Mouse (Mus musculus) embryonic facial prominence, embryonic 13.5 days (tissue): ENCODE data around the gene Brd3. TPM values are rescaled to one million over a fixed set of nuclear protein-coding genes. Genes with fewer than 3 reads are reported as not detected.
A peak's percentile ranks its signal among the peaks of the same experiment; 100 is the strongest.
"Not testable (repeated sequence)": the region's sequence is repeated elsewhere in the genome, so short reads cannot be mapped to it uniquely, and the experiment has no call there.

ENCODE experiments used
- ATAC-seq: fragments of 200-750 bp; cut with Nextera tagmentation; 2 replicates; pipeline ENCODE4 v1.8.0; 2017; ENCODE audit warnings: low read depth; ENCODE audit not compliant: insufficient number of reproducible peaks, insufficient read depth, low FRiP score, low TSS enrichment
- H3K27ac ChIP-seq: fragments of 300-500 bp; sonication (generic); 2 replicates; pipeline ENCODE4 v1.5.1; 2015; ENCODE audit warnings: moderate library complexity, mild to moderate bottlenecking, inconsistent platforms
- H3K27me3 ChIP-seq: fragments of 300-500 bp; sonication (generic); 2 replicates; pipeline ENCODE4 v1.6.1; 2015; ENCODE audit warnings: mild to moderate bottlenecking, inconsistent platforms
- H3K36me3 ChIP-seq: fragments of 300-500 bp; sonication (generic); 2 replicates; pipeline ENCODE4 v1.6.1; 2015; ENCODE audit warnings: mild to moderate bottlenecking, inconsistent platforms
- H3K4me1 ChIP-seq: fragments of 300-500 bp; sonication (generic); 2 replicates; pipeline ENCODE4 v1.6.1; 2015; ENCODE audit warnings: inconsistent platforms
- H3K4me2 ChIP-seq: fragments of 300-500 bp; sonication (generic); 2 replicates; pipeline ENCODE4 v1.6.1; 2015; ENCODE audit warnings: moderate library complexity, mild to moderate bottlenecking, inconsistent platforms
- H3K4me3 ChIP-seq: fragments of 300-500 bp; sonication (generic); 2 replicates; pipeline ENCODE4 v1.5.1; 2015; ENCODE audit warnings: mild to moderate bottlenecking, inconsistent platforms
- H3K9ac ChIP-seq: fragments of 300-500 bp; sonication (generic); 2 replicates; pipeline ENCODE4 v1.6.1; 2015; ENCODE audit warnings: mild to moderate bottlenecking, inconsistent platforms
- H3K9me3 ChIP-seq: fragments of 300-500 bp; sonication (generic); 2 replicates; pipeline ENCODE4 v1.6.1; 2016; ENCODE audit warnings: inconsistent platforms
- WGBS: fragments of 180-500 bp; shearing (Covaris S2); methylation state at CpG from one replicate; pipeline ENCODE4 v1.1.7; 2015; ENCODE audit warnings: mixed read lengths; 5-methylcytosine and 5-hydroxymethylcytosine counted together
- polyA plus RNA-seq: library from polyadenylated mRNA; unstranded; fragments of >200 nt; fragmentation: Nextera tagmentation; extraction: Ambion mirVana; gene quantifications from 2 replicates; pipeline ENCODE4 v1.2.1, GENCODE M21; 2015

Gene Brd3
- polyA plus RNA-seq, 1 experiment from 2014 or later: 138 TPM

GRCm38 (mm10) chr2:27506658-27507057 is 804 bp downstream of the Brd3 start:
- peaks cover 18% of the 10 kb centered on the region for H3K4me1 ChIP-seq
- H3K4me3 ChIP-seq, H3K9ac ChIP-seq, H3K27ac ChIP-seq, H3K36me3 ChIP-seq, H3K4me2 ChIP-seq, H3K9me3 ChIP-seq, H3K27me3 ChIP-seq, ATAC-seq: not testable (repeated sequence)
- WGBS: 83% methylated on average over 4 of the region's 4 CpGs

GRCm38 (mm10) chr2:27505539-27505938 is 1.9 kb downstream of the Brd3 start:
- peak; percentile 69; the same call in 1 of the 2 replicates for ATAC-seq

GRCm38 (mm10) chr2:27504113-27504885 is 3.2 kb downstream of the Brd3 start:
- no peak overlapping the region for H3K4me2 ChIP-seq
- H3K4me1 ChIP-seq: peaks cover 18% of the 10 kb centered on the region
- no peaks in the 10 kb centered on the region for H3K36me3 ChIP-seq
- ATAC-seq: no peak
- H3K4me3 ChIP-seq: no peak overlapping the region
- peak overlapping the region; percentile 37 for H3K9ac ChIP-seq
- peak overlapping the region; percentile 35 for H3K27ac ChIP-seq
- WGBS: 22% methylated on average over 7 of the region's 7 CpGs
- no peaks in the 10 kb centered on the region for H3K9me3 ChIP-seq
- no peaks in the 10 kb centered on the region for H3K27me3 ChIP-seq

More at GRCm38 (mm10) chr2:27505539-27505938, 1.9 kb downstream of the Brd3 start:
- Histone ChIP-seq H3K36me3 (no peaks in the 10 kb centered on the region), H3K4me3 (no peak overlapping the region), H3K27me3 (no peaks in the 10 kb centered on the region), H3K9ac (no peak overlapping the region), H3K4me1 (peaks cover 18% of the 10 kb centered on the region), H3K9me3 (no peaks in the 10 kb centered on the region), H3K27ac (peak overlapping the region; percentile 35), H3K4me2 (no peak overlapping the region; the same call in 1 of the 2 replicates)
- 9% methylated on average over 6 of the region's 6 CpGs for WGBS

- H3K27me3 ChIP-seq: no peaks in the 10 kb centered on the region
- H3K27ac ChIP-seq: peak overlapping the region; percentile 51
- peaks cover 7% of the 10 kb centered on the region; the same call in 1 of the 2 replicates for H3K4me1 ChIP-seq
- no peaks in the 10 kb centered on the region for H3K9me3 ChIP-seq
- ATAC-seq: no peak
- H3K9ac ChIP-seq: peak overlapping the region; percentile 63
- no peaks in the 10 kb centered on the region for H3K36me3 ChIP-seq
- H3K4me3 ChIP-seq: peak overlapping the region; percentile 40
- WGBS: 38% methylated on average over 23 of the region's 23 CpGs
- H3K4me2 ChIP-seq: peak overlapping the region; percentile 64
Measured at GRCm38 (mm10) chr2:27496391-27497028, 11.0 kb downstream of the Brd3 start.

DNA sequence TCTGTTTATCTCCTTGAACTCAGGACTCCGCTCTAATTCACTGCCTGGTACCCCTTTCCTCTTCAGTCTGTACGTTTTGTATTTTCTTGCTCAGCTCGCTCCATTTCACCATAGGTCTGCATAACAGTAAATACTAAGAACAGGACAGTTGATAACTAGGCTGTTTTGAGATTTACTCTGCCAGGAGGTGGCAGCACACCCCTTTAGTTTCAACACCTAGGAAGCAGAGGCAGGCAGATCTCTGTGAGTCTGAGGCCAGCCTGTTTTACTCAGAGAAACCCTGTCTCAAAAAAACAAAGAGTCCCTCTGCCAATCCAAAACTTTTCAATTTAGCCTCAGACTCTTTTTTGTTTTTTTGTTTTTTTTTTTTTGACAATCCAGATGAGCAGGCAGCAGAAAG is 13.5 kb downstream of the Brd3 start:
- no peak overlapping the region for H3K4me3 ChIP-seq
- H3K27me3 ChIP-seq: no peaks in the 10 kb centered on the region
- no peaks in the 10 kb centered on the region for H3K9me3 ChIP-seq
- no peak for ATAC-seq
- H3K27ac ChIP-seq: no peak overlapping the region
- H3K9ac ChIP-seq: no peak overlapping the region
- WGBS: 92% methylated on average over 3 of the region's 3 CpGs
- peaks cover 7% of the 10 kb centered on the region; the same call in 1 of the 2 replicates for H3K4me1 ChIP-seq
- no peaks in the 10 kb centered on the region for H3K36me3 ChIP-seq
- H3K4me2 ChIP-seq: no peak overlapping the region

- no peaks in the 10 kb centered on the region for H3K36me3 ChIP-seq
- no peaks in the 10 kb centered on the region for H3K4me1 ChIP-seq
- ATAC-seq: no peak
- H3K9me3 ChIP-seq: no peaks in the 10 kb centered on the region
- no peak overlapping the region for H3K4me2 ChIP-seq
- no peak overlapping the region for H3K27ac ChIP-seq
- H3K4me3 ChIP-seq: no peak overlapping the region
- no peak overlapping the region for H3K9ac ChIP-seq
- no peaks in the 10 kb centered on the region for H3K27me3 ChIP-seq
- WGBS: 90% methylated on average over 2 of the region's 2 CpGs
Measured at GRCm38 (mm10) chr2:27490939-27491338, 16.5 kb downstream of the Brd3 start.

GRCm38 (mm10) chr2:27488362-27488761 is 19.1 kb downstream of the Brd3 start:
- ATAC-seq: no peak

GRCm38 (mm10) chr2:27487336-27488049 is 20.0 kb downstream of the Brd3 start:
- H3K36me3 ChIP-seq: no peaks in the 10 kb centered on the region
- no peak for ATAC-seq

More at GRCm38 (mm10) chr2:27488362-27488761, 19.1 kb downstream of the Brd3 start:
- no peaks in the 10 kb centered on the region for H3K36me3 ChIP-seq
- H3K27me3 ChIP-seq: no peaks in the 10 kb centered on the region
- H3K27ac ChIP-seq: no peak overlapping the region
- H3K4me2 ChIP-seq: no peak overlapping the region
- H3K4me1 ChIP-seq: no peaks in the 10 kb centered on the region
- H3K9me3 ChIP-seq: no peaks in the 10 kb centered on the region
- H3K9ac ChIP-seq: no peak overlapping the region
- WGBS: 88% methylated on average over 1 of the region's 1 CpGs
- H3K4me3 ChIP-seq: no peak overlapping the region

DNA sequence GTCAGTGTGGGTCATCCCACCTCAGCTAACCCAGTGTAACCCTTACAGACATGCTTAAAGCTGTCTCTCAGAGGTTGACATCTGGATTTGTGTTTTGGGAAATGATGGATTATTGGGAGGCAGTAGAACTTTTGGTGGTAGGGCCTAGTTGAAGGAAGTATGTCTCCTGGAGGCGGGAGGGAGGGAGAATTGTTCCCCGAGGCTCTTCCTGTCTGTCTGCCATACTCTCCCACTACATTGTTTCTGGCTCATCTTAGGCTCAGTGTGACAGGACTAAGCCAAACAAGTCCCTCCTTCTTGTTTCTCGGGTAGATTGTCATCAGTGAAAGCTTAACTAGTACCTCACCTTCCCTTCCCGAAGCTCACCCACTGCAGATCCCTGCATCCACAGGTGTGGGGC is 20.7 kb downstream of the Brd3 start:
- Histone ChIP-seq H3K9me3 (no peaks in the 10 kb centered on the region), H3K4me1 (no peaks in the 10 kb centered on the region), H3K27ac (no peak overlapping the region), H3K4me2 (no peak overlapping the region), H3K36me3 (no peaks in the 10 kb centered on the region), H3K4me3 (no peak overlapping the region), H3K27me3 (no peaks in the 10 kb centered on the region), H3K9ac (no peak overlapping the region)
- 50% methylated on average over 4 of the region's 4 CpGs for WGBS
- ATAC-seq: no peak

More at GRCm38 (mm10) chr2:27487336-27488049, 20.0 kb downstream of the Brd3 start:
- WGBS: 87% methylated on average over 3 of the region's 4 CpGs
- H3K27ac ChIP-seq: no peak overlapping the region
- no peaks in the 10 kb centered on the region for H3K9me3 ChIP-seq
- no peaks in the 10 kb centered on the region for H3K4me1 ChIP-seq
- no peaks in the 10 kb centered on the region for H3K27me3 ChIP-seq
- H3K4me2 ChIP-seq: no peak overlapping the region
- no peak overlapping the region for H3K4me3 ChIP-seq
- no peak overlapping the region for H3K9ac ChIP-seq

DNA sequence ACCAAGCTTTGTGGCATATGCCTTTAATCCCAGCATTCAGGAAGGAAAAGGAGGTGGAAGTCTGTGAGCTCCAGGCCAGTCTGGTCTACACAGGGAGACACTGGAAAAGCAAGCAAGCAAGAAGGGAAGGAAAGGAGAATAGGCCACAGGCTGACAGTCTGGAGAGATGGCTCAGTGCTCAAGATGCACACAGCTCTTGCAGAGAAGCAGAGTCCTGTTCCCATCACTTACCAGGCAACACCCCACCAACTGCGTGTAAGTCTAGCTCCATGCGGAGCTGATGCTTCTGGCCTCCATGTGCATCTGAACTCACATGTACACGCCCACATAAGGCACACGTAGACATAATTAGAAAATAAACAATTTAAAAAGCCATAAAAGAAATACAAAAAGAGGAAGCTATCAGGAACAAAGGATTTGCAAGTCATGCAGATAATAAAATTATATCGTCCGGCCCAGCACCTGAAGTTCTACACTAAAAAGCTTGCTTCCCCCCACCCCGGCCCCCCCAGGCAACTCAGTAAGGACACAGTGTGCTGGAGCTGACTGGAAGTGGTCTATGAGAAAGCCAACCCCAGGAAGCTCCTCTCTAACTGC is 25.1 kb downstream of the Brd3 start:
- no peak overlapping the region for H3K4me3 ChIP-seq
- no peaks in the 10 kb centered on the region for H3K4me1 ChIP-seq
- no peak for ATAC-seq
- H3K4me2 ChIP-seq: no peak overlapping the region
- 63% methylated on average over 7 of the region's 7 CpGs for WGBS
- H3K9ac ChIP-seq: no peak overlapping the region
- H3K27ac ChIP-seq: no peak overlapping the region
- H3K27me3 ChIP-seq: no peaks in the 10 kb centered on the region
- H3K9me3 ChIP-seq: no peaks in the 10 kb centered on the region
- no peaks in the 10 kb centered on the region for H3K36me3 ChIP-seq

DNA sequence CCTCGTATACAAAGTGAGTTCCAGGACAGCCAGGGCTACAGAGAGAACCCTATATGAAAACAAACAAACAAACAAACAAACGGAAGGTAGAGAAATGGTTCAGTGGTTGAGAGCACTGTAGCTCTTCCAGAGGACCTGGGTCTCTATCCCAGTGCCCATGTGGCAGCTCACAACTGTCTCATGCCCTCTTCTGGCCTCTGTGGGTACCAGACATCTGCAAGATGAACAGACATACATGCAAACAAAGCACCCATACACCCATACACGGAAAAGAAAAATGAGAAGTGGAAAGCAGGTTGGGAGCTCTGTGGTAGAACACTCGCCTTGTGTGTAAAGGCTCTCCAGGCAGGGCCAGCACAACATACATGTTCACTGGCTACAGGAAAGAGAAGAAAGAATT is 27.1 kb downstream of the Brd3 start:
- H3K4me3 ChIP-seq: no peak overlapping the region
- H3K9me3 ChIP-seq: no peaks in the 10 kb centered on the region
- H3K36me3 ChIP-seq: no peaks in the 10 kb centered on the region
- H3K27ac ChIP-seq: no peak overlapping the region
- no peak for ATAC-seq
- peaks cover 8% of the 10 kb centered on the region; the same call in 1 of the 2 replicates for H3K4me1 ChIP-seq
- H3K27me3 ChIP-seq: no peaks in the 10 kb centered on the region
- H3K9ac ChIP-seq: no peak overlapping the region
- no peak overlapping the region for H3K4me2 ChIP-seq
- WGBS: 76% methylated on average over 4 of the region's 4 CpGs
